Mouse (Mus musculus): ENCODE measurements around the gene Fbxl19.
"Not testable (repeated sequence)": the region's sequence is repeated elsewhere in the genome, so short reads cannot be mapped to it uniquely, and the experiment has no call there.

Fbxl19 gene

DNA sequence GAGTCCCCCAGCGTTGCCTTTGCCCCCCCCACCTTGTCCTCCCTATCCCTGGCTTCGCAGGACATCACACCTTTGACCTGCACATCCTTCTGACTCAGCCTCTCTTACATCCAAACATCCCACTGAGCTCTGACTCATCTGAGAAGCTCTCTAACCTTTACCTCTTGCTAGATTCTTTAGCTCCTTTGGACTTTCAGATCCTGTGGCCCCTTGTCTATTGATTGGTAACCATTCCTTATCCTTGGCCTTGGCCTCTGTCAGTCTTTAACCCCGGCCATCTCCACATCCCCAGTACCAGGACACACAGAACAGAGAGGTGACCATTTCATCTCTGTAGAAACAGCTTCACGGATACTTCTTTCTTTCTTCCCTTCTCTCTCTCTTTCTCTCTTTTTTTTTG is 14.2 kb upstream of the Fbxl19 start:
- DNase-seq (ENCODE audit: low spot score in 2 of 2), result no peak

DNA sequence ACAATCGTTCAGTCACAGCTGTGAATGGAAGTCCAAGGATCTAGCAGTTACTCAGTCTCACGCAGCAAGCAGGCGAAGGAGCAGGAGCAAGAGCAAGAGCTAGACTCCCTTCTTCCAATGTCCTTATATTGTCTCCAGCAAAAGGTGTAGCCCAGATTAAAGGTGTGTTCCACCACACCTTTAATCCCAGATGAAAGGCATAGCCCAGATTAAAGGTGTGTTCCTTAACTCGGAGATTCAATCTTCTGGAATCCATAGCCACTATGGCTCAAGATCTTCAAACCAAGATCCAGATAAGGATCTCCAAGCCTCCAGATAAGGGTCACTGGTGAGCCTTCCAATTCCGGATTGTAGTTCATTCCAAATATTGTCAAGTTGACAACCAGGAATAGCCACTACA is 12.3 kb upstream of the Fbxl19 start, which contains the start of gene Ctf2:
Gene Ctf2, minus strand, starts transcription at position 101 of the 400 bp plus-strand sequence.
- not testable (repeated sequence) for DNase-seq (ENCODE audit: low spot score in 2 of 2)

DNA sequence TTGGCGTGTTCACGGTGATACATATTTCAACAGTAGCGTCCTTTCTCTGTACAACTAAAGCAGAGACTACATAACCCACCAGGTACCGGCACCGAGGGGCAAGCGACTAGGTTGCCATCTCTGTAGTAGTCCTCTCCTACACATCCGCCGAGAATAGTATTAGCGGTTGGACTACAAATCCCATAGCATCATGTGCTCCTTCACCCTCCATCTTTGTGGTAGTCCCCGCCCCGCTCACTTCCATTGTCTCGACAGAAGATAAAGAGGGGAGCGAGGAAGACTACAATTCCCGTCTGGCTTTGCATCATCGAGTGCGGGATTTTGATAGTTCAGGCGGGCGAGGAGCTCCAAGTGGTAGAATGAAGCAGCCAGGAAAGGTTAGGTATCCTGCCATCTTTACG is 908 bp downstream of the Fbxl19 start:
- DNase-seq (ENCODE audit: low spot score in 2 of 2), result peak; percentile 56 to 73

DNA sequence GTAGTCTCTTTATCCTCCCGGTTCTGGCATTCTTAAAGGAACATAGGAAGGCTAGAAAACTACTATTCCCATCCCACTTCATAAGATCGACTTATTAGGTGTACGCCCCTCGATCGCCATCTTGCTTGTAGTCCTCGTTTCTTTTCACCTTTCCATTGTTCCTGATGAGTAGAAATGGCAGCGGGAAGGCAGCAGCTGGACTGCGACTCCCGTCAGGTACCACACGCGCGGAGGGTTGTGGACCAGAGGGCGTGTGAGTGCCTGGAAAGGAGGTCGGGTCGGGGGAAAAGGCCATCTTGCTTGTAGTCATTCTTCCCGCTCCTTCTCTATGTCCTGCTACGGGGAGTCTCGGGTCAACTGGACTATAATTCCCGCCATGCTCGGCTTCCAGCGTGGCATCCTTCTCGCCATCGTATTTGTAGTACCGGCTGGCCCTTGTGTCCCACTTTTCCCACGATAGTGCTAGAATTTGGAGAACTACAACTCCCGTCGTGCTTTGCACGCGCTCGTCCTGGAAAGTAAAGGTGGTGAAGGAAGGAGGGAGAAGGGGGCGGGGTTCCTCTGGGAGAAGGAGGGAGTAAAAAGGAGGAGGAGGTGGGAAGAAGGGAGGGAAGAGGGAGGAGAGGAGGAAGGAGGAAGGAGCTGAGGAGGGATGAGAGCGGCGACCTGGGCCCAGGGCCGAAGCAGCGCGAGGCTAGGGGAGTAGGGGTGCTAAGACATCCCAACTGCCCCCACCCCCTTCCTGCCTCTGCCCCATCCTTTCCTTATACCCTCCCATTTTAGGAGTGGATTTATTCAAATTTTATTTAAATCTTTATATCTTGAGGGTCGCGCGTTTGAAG is 1.5 kb downstream of the Fbxl19 start:
- peak; percentile 36 to 58 for DNase-seq (ENCODE audit: low spot score in 2 of 2)

DNA sequence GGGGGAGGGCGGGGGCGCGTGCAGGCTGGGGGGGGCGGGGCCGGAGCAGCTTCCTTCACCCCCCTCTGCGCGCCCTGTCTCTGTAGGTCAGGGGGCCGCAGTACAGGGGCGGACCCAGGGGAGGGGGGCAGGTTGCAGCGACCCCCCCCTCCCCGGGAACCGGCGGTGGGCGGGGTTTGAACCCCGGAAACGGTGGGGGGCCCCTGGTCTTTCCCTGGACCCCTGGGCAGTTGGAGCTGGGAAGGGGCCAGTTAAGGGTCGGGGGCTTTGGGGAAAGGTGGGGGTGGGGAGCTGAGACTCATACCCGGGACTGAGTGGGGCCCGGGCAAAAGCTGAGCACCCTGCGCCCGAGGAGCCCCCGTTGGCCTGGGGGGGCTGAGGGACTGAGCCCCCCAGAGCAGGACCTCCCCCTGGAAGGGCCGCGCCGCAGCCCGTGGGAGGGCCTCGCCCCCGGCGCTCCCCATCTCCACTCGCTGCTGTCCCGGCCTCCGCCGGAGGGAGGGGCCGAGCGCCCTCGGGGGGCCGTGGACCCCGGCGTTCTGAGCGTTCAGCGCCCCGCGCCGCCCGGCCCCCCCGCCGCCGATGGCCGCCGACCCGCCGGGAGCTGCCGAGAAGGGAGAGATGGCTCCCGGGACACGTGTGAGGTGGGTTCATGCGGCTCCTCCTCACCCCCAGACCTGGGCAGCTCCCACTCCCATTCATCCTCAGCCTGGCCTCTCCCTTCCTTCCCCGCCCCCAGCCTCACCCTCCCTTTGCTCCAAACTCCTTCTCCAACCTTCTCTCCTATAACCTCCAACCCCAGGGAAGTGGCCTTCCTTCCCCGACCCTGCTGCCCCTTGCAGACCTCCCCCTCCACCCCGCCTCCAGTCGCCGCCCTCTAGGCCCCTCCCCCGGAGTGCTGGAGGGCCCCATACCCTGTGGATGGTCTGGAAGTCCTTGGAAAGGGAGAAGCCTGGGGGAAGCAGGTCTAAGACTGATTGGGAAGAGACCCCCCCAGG is 2.5 kb downstream of the Fbxl19 start:
- no peak for DNase-seq (ENCODE audit: low spot score in 2 of 2)

DNA sequence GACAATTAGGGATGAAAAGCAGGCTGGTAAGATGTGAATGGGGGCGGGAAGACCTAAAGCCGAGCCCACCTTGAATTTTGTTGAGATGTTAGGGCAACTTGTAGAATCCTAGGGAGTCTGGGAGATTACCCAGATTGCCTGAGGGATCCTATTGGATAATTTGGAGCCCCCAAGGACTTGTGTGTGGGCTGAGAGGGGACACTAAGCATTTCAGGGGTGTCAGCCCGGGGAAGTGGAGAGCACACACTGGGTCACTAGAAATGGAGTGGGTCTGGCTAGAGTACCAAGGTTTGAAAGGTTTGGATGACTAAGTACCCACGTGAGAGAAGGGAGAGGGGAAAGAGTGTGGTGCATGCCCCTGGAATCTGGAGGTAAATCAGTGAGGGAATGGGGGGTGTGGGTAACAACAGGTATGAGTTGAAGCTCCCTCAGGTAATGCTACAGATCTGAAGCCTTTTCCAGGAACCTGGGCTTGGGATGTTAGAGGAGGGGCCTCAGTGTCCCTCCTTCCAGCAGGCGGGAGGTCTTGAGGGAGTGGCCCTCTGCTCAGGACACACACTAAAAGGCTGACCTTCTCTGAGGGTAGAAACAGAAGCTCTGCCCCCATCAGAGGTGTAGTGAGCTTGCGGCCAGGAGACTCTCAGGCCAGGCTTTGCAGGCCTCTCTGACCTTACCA is 3.4 kb downstream of the Fbxl19 start:
- no peak for DNase-seq (ENCODE audit: low spot score in 2 of 2)

DNA sequence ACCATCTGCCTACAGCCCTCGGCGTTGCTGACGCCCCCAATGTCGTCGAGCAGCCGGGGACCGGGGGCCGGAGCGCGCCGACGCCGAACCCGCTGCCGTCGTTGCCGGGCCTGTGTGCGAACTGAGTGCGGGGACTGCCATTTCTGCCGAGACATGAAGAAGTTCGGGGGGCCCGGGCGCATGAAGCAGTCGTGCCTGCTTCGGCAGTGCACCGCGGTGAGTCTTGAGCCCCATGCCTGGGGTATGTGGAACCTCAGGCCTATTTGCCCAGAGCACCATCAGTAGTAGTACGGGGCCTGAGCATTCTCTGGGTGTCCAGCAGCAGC is 3.9 kb downstream of the Fbxl19 start:
- DNase-seq (ENCODE audit: low spot score in 2 of 2), result no peak

DNA sequence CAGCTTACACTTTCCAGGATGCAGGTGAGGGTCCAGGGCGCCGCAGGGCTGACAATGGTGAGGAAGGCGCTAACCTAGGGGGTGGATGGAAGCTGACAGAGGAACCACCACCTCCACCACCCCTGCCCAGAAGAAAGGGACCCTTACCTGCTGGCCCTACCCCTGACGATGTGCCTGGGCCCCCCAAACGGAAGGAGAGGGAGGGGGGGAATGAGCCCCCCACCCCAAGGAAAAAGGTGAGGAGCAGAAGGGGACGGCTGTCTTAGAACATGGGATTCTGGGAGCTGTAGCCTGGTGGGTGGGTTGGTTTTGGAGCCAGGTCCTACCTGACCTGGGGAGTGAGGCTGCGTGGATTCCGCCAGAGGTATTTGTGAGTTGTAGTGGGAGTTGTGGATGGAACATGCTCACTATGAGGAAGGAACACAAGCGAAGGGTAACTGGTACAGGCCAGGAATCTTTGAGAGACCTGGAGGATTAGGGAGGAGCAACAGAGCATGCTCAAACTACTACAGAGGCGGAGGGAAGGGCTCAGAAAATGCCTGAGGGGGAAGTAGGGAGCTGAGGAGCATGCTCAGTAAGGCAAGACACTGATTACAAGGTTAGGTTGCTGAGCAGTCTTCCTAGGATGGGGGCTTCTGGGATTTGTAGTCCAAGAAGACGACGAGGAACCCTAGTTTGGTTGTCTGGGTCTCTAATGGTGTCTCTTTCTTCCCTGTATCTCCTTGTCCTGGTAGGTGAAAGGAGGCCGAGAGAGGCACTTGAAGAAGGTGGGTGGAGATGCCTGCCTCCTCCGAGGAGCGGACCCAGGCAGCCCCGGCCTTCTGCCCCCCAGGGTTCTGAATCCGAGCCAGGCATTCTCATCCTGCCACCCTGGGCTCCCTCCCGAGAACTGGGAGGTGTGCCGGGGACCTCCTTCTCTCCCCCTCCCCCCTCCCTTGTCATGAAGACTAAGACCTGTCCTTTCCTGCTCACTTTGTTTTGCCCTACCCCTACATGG is 6.1 kb downstream of the Fbxl19 start:
- DNase-seq (ENCODE audit: low spot score in 2 of 2), result no peak

DNA sequence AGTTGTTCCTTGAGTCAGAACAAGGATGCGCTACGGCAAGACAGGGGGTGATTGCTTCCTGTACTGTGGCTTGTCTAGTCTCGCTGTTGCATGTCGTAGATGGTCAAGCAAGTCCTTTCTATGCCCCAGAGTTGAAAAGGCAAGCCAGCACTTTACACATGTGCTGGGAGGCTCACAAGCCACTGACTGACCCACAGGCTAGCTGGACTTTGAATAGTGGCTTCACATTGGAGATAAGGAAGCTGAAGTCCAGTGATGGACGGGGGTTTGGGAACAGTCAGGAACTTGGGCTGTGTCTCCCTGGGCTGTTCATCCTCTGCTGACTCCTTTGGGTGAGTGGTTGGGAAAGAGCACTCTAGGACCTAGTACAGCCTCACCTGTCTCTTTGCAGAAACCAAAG is 7.3 kb downstream of the Fbxl19 start:
- DNase-seq (ENCODE audit: low spot score in 2 of 2), result no peak

DNA sequence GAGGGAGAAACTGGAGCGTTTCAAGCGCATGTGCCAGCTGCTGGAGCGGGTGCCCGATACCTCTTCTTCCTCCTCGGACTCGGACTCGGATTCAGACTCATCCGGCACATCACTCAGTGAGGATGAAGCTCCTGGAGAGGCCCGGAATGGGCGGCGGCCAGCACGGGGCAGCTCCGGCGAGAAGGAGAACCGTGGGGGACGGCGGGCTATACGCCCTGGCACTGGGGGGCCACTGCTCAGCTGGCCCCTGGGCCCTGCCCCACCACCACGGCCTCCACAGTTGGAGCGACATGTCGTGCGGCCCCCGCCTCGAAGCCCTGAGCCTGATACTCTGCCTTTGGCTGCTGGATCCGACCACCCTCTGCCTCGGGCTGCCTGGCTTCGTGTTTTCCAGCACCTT is 7.7 kb downstream of the Fbxl19 start:
- no peak for DNase-seq (ENCODE audit: low spot score in 2 of 2)

DNA sequence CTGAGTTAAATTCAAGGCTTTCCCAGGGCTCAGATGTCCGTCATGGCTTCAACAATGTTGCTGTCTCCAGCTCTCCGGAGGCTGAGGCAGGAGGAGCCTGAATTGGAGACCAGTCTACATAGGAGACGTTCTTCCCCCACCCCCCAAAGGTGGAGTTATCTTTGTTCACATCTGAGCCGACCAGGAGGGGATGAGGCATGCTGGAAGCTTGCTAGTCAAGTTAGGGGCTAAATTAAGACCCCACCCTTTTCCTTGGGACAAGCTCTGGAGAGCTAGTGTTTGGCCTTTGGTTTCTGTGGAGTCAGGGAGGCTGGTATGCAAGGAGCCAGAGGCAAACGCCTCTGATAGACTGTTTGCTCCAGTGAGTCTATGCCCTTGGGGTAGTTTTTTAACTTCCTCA is 8.8 kb downstream of the Fbxl19 start:
- DNase-seq (ENCODE audit: low spot score in 2 of 2), result no peak

DNA sequence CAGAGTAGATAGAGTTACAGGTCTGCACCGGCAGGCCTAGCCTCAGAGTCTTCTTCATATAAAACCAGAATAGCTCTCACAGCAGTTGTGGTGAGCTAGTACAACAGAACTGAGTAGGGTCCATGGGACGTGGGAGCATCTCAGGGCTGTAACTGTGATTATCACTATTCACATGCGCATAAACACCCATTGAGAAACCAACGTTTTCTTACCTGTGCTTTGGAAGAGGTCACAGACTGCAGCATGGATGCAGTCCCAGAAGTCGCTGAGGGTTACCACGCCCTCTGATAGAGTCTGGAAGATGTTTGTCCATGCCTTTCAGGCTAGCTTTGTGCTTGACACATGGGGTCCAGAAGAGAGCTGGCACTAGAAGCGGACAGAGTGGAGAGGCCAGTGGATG is 9.4 kb downstream of the Fbxl19 start:
- no peak for DNase-seq (ENCODE audit: low spot score in 2 of 2)

DNA sequence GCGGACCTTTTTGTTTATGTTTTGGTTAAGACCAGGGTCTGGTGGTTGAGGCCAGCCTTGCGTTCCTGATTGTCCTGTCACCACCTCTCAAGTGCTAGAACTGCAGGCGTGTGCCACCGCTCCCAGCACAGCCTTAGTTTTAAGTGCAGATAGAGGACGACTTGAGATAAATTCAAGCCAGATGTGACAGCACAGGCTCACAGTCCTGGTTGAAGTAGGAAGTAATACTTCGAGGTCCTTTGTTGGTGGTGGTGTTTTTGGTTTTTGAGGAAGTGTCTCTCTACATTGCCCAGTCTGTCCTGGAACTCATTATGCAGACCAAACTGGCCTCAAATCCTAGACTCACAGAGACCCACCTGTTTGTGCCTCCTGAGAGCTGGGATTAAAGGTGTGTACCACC is 15.4 kb downstream of the Fbxl19 start:
- DNase-seq (ENCODE audit: low spot score in 2 of 2), result no peak

DNA sequence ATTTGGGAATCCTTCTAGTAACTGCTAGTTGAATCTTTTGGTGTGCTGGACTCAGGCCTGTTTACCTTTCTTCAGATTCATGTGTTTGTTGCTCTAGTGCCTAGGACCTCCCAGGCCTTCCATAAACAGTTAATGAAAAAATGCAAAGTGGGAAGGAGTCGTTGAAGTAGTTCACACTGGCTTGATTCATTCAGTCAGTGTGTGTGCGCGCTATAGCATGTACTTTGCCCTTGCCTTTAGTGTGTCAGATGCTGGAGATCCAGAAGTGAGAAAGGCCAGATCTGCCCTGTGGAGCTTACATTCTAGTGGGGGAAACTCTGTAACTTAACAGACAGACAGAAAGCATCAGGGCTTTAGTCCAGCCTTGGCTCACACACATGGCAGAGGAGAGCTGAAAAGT is 16.1 kb downstream of the Fbxl19 start:
- DNase-seq (ENCODE audit: low spot score in 2 of 2), result no peak

DNA sequence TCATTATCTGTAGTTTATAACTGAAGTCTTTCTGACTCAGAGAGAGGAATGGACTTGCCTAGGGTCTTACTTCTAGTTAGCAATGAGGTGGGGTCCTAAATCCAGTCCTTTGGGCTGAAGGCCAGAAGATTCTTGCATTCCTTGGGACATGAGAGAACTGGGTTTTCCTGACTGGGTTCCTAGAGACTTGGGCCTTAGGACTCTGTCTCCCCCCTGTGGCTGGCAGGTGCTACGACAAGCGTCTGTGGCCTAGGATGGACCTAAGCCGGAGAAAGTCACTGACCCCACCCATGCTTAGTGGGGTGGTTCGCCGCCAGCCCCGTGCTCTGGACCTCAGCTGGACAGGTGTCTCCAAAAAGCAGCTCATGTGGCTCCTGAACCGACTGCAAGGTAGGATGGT is 16.7 kb downstream of the Fbxl19 start:
- DNase-seq (ENCODE audit: low spot score in 2 of 2), result peak; percentile 48 to 65

DNA sequence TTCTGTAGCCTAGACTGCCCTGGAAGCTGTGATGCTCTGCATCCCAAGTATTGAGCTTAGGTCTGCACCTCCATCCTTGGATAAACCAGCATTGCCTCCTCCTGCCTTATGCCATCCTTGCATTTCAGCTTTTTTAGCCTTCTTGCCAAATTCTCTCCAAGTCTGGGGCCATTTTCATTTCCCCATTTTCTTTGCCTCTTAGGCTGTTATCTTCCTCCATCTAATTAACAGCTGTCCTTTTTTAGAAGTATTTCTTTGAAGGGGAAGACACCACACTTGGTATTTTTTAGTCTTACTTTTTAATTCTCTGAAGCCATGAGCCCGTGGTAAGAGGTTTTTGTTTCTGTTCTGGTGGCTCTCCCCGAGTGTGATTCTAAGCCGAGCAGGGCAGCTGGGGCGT is 19.3 kb downstream of the Fbxl19 start:
- DNase-seq (ENCODE audit: low spot score in 2 of 2), result no peak

DNA sequence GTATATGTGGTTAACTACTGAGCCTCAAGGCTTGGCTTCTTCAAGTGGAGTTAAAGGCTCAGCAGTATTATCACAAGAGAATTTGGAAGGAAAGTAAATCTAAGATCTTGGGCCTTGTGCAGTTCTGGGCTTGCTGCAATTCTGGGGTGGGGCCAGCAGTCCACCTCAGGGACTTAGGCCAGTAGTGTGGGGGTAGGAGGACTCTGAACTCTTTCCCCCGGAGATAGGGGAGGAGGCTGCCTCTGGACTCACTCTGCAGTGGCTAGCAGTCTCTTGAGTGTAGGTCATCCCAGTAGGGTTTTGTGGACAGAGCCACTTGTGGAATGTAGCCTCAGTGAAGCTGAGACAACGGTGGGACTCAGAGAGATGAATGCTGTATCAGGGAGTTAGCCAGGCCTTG is 21.4 kb downstream of the Fbxl19 start:
- no peak for DNase-seq (ENCODE audit: low spot score in 2 of 2)

DNA sequence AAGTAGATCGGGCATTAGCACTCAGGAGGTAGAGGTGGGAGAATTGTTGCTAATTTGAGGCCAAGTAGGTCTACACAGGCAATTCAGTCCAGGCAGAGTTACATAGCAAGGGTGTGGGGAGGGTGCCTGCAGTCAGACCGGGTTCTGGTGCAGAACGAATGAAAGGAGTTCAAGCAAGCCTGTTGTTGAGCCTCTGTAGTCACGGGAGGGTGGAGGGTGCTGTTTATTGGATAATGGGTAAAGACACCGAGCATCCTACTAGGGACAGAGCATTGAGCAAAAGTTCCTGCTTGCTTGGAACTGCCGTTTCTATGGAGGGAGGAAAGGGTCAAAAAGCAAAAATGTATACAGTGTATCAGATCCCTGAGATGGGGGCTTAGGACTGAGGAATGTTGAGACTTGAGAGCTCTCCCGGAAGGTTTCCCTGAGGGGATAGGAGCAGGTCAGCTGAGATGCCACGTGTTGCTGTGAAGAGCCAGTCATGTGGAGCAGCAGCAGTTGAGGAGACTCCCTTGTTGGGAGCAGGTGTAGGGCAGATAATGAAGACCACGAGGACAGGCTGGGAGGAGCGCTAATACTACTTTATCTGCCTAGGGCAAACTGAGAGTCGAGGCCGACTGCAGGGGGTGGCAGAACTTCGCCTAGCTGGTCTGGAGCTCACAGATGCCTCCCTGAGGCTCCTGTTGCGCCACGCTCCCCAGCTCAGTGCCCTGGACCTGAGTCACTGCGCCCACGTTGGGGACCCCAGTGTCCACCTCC is 22.7 kb downstream of the Fbxl19 start:
- DNase-seq (ENCODE audit: low spot score in 2 of 2), result peak; percentile 45 to 50

DNA sequence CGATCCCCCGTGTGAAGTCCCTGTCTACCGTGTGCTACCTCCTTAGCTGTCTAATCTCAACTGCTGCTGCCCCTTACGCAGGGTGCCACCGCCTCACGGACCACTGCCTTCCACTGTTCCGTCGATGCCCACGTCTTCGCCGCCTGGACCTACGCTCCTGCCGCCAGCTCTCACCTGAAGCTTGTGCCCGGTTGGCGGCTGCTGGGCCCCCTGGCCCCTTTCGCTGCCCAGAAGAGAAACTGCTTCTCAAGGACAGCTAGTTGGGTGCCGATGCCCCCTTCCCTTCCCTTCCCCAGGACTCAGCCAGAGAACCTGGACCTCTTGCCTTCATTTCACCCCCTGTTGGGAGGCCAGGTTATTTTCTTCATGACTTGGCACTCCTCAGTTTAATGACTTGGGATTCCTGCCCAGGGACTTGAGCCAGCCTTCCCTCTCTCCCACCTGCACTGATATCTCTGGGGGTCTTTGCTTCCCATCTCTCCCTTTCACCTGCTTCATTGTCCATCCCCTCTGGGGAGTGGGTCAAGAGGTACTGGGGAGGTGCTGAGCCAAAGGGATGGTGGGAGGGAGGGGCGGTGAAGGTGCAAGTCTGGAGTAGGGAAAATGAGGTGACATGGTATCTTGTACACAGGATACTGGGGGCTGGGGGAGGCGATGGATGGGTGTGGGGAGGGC is 23.5 kb downstream of the Fbxl19 start:
- no peak for DNase-seq (ENCODE audit: low spot score in 2 of 2)
